Mouse (Mus musculus): ENCODE results near the gene Il13. TPM values are rescaled to one million over a fixed set of nuclear protein-coding genes. Genes with fewer than 3 reads are reported as not detected.

The Il13 gene
- total RNA-seq (2017) = 0.29 to 2.5 TPM in 2 of 3 replicates, not detected in the other

DNA sequence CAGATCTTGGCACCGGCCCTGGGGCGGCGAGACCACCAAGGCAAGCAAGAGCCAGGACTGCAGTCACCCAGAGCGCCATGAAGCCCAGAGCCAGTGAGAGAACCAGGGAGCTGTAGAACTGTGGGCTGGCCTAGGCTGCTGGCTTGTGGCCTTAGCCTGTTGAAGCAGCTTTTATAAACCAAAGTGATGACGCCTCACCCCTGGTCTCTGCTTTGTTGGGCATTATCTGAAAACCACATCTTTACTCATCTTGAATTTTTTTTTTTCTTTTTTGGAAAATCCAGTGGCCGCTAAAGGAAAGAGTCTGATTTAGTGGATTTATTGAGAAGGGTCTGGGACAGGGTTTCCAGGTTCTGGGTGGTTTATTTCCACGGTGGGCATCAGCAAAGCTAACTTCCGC is at the start of gene Il13:
TSS of gene Il13 (minus strand) at position 147 of the 400 bp plus-strand sequence.
- no peak for ATAC-seq (replicated peaks; ENCODE audit: insufficient number of reproducible peaks, low FRiP score, low TSS enrichment, poor library complexity, severe bottlenecking)

DNA sequence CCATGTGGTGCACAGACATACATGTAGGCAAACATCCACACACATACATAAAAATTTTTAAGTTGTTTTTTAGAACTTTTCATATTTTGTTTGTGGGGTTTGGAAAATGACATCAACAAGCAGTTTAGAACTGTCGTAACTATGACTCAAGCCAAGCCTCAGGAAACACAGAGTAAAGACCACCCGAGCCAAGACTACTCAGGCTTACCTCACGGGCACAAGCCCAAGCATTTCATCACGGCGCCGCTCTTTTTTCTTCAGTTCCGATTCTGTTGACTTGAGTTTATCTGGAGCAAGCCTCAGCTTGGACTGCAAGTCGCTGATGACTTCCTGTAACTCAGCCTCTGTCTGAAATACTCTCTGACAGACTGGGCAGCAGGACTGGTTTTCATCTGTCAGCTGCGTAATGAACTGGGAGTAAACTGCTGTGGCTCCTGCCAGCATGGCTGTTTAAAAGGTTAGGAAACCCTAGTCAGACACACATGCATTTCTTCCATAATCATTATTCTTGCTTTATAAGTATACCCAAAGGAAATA is 48.6 kb upstream of the Il13 start:
- ATAC-seq (replicated peaks; ENCODE audit: insufficient number of reproducible peaks, low FRiP score, low TSS enrichment, poor library complexity, severe bottlenecking) = no peak

DNA sequence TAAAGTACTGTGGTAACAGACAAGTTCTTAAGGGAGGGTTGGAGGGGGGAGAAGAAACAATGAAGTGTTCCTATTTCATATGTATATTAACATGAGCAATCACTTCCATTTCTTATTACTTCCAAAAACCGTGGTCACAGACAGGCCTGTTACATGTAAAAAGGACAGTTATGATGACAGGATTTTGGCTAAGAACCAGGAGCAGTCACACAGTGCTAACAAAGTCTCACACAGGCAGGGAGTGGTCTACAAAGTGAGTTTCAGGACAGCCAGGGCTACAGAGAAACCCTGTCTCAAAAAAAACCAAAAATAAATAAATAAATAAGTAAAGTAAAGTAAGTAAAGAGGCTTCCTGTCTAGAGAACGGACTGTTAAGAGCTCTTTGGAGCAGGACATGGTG is 47.7 kb upstream of the Il13 start:
- ATAC-seq (replicated peaks; ENCODE audit: insufficient number of reproducible peaks, low FRiP score, low TSS enrichment, poor library complexity, severe bottlenecking) = no peak

DNA sequence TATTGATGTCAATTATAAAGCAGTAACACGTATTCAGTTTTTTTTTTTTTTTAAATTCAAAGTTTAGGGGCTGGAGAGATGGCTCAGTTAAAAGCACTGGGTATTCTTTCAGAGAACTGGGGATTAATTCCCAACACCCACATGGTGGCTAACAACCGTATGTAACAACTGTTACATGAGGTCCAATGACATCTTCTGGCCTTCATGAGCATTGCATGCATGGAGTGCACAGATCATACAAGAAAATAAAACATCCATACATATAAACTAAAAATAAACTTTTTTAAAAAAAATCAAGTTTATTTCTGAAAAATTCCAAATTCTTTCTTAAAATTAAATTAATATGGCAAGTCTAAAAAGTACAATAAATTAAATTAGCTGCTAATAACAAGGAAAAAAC is 47.2 kb upstream of the Il13 start:
- ATAC-seq (replicated peaks; ENCODE audit: insufficient number of reproducible peaks, low FRiP score, low TSS enrichment, poor library complexity, severe bottlenecking) = no peak

DNA sequence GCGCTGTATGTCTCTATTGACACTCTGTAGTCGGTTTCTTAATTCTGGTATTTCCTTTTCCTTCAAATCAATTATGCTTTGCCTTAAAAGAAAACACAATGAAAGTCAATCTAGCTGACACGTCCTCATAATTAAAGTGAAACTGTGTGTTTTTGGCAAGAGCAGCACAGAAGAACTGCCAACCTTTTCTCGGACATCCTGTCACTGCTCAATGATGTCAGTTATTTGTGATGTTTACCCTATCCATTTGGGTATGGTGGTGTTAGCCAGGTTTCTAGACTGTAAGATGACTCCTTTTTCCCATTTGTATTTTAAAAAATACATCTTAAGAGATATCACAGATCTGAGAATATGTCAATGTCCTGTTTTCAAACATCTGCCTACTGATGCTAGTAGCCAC is 45.6 kb upstream of the Il13 start:
- ATAC-seq (replicated peaks; ENCODE audit: insufficient number of reproducible peaks, low FRiP score, low TSS enrichment, poor library complexity, severe bottlenecking) = no peak

DNA sequence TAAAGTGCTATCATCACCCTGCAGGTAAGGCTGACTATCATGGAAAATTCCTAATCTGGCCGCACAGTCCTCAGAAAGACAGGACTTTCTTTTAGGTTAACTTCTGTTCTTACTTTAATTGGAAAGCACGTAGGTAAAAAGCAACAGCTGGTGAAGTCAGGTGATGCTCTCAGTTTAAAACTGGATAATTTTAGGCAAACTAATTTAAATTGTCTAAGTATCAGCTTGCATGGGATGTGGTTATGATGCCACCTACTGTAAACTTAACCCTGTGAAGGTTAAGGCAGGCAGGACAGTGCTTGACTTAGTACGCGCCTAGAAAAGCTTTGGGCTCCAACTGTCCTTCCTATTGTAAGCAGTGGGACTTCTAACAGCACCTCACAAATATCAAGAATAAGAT is 36.9 kb upstream of the Il13 start:
- ATAC-seq (replicated peaks; ENCODE audit: insufficient number of reproducible peaks, low FRiP score, low TSS enrichment, poor library complexity, severe bottlenecking) = no peak

DNA sequence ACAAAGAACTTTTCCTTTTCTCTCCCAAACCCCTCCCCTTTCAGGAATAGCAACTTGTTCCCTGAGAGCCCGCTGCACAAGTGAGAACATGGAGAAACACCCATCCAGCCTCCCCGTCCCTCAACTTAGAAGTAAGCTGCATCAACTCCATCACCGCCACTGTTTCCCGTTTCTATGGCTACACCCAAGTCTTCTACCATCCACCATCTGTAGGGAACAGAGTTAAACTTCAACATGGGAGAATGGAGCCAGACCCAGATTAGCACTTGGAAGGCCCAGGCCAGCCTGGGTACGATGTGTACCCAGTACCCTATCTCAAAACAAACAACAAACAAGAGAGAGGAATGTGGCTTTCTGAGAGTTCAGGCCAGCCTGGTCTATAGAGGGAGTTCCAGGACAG is 29.6 kb upstream of the Il13 start:
- ATAC-seq (replicated peaks; ENCODE audit: insufficient number of reproducible peaks, low FRiP score, low TSS enrichment, poor library complexity, severe bottlenecking) = no peak

DNA sequence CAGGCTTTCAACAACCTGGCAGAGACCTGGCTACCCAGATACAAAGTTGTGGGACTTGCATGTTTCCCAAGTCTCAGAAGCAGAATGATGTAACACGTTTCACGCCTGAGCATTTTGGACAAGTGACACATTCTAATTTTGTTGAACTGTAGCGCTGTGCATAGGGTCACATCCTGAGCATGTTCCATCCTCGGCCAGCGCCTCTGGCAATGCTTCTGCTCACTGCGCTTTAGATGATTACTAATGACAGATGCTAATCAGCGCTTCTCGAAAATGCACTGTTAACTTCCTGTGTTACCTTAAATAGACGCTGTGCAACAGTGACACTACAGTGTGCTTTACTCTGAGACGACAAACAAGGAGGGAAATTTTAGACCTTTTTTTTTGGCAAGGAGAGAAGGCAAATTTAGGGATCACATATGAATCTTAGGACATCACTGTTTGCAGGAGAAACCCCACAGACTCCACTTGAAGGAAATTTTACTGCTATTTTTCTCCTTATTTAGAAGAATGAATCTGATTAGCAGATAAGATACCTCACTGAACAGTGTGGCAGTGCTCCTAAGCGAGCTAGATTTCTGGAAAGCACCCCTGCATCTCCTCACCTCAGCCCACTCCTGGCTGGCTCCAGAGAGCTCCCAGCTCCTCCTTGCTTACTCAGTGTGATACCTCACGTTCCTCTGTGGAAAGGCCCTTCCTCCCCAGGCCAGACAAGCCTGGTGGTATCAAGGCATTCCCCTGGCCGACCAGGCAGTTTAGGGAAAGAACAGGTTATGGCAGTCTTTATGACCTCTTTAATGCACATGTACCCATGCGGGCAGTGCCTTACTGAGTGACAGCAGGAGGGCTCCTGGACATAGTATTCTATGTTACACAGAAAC is 28.5 kb upstream of the Il13 start:
- 0 out of 2 replicates have a peak, but pooled peaks have one; percentile 43 for ATAC-seq (replicated peaks; ENCODE audit: insufficient number of reproducible peaks, low FRiP score, low TSS enrichment, poor library complexity, severe bottlenecking)

DNA sequence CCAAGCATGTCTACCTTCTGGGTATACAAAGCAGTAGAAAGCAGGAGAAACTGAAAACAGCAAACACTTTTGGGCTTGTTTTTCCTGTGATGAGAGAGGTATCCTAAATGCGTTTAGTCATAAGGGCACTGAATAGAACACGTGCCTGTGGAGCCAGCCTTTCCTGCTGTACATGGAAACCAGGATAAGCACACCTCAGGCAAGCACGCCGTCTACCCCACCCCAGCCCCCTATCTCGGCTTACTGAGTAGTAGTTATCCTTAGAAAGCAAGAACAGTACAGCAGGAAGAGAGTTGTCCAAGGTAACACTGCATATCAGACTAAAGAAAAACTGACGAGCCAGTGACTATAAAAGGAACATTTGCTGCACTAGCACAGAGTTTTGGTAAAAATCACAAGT is 23.3 kb upstream of the Il13 start:
- no peak for ATAC-seq (replicated peaks; ENCODE audit: insufficient number of reproducible peaks, low FRiP score, low TSS enrichment, poor library complexity, severe bottlenecking)

DNA sequence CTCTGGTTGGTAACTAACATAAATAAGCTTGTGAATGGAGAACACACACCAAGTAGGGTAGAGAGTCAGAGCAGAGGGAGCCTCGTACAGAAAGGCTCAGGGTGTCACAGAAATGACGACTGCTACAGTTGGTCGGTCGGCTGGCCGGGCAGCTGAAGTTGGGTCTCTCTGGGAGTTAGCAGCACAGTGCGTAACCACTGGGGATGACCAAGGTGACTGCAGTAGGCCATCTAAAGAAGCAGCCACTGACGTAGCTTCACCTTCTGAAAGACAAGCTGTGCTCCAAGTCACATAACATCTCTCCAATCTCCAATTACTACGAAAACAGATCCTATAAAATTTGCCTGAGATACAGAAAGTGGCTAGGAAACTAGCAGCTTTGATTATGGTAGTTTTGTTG is 22.9 kb upstream of the Il13 start:
- no peak for ATAC-seq (replicated peaks; ENCODE audit: insufficient number of reproducible peaks, low FRiP score, low TSS enrichment, poor library complexity, severe bottlenecking)

DNA sequence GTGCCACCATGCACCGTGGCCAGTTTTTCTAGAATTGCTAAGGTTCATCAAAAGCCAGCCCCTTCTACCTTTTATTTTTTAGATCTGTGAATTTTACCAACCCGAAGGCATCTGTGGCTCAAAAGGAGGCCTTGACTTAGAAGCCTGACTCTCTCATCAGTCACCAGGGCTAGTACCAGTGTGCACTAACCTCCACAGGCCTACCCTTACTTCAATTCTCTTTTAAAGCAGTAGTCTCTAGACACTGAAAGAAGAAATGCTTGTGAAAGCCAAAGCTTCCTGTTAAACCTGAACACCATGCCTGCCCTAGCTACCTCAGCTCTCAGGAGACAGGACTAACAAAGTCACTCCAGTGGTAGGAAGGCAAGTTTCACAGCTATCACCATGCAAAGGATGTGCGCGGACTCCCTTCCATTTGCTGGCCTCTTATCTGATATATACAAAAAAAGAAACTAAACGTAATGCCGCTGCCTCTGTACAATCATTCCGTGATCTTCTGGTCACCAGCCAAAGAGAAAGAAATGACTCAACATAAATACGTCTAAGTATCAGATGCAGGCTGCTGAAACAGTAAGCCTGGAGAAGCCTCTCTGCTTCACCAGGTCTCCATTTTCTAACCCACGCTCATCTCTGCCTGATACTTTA is 22.2 kb upstream of the Il13 start:
- no peak for ATAC-seq (replicated peaks; ENCODE audit: insufficient number of reproducible peaks, low FRiP score, low TSS enrichment, poor library complexity, severe bottlenecking)

DNA sequence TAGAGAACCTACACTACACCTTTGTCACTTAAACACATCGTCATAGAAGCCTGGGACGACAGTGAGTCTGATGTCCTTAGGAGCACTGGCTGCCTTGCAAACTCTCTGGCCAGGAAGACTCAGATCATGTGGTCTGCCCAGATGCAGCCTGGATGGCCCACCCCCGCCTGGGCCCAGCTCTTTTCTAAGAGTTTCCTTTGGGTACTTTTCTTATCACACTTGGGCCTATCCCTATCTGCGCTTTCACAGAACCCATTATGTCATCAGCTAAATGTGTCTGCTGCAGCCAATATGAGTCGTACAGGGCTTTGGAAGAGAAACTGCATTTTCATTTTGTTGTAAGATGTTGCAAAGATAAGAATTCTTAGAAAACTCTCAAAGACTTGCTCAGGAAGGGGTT is 20.5 kb upstream of the Il13 start:
- ATAC-seq (replicated peaks; ENCODE audit: insufficient number of reproducible peaks, low FRiP score, low TSS enrichment, poor library complexity, severe bottlenecking) = no peak

DNA sequence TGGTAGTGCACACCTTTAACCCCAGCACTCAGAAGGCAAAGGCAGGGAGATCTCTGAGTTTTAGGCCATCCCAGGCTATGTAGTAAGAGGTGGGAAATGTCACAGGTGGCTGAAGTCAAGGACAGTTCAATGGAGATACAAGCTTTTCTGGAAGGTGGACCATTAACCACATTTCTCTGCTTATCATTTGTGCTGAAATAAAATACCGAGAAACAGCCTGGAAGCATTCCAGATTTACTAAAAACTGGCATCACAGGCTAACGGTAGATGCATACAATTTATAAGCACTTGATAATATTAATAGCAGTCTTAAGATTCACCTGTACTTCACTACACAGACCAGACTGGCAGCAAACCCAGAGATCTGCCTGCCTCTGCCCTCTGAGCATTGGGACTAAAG is 17.9 kb upstream of the Il13 start:
- no peak for ATAC-seq (replicated peaks; ENCODE audit: insufficient number of reproducible peaks, low FRiP score, low TSS enrichment, poor library complexity, severe bottlenecking)

DNA sequence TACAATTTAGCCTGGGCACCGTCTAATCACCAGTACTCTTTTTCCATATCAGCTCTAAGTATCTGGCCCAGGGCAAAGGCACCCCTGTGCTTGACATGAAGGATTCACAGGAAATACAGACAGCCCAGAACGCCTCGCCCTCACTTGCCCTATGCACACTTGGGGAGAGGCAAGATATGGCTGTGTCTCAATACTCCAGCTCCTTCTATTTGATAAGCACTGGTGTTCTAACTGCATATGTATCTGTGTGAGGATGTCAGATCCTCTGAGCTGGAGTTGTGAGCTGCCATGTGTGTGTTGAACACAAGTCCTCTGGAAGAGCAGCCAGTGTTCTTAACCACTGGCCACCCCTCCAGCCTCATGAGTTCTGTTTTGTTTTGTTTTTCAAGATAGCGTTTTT is 16.9 kb upstream of the Il13 start:
- no peak for ATAC-seq (replicated peaks; ENCODE audit: insufficient number of reproducible peaks, low FRiP score, low TSS enrichment, poor library complexity, severe bottlenecking)

DNA sequence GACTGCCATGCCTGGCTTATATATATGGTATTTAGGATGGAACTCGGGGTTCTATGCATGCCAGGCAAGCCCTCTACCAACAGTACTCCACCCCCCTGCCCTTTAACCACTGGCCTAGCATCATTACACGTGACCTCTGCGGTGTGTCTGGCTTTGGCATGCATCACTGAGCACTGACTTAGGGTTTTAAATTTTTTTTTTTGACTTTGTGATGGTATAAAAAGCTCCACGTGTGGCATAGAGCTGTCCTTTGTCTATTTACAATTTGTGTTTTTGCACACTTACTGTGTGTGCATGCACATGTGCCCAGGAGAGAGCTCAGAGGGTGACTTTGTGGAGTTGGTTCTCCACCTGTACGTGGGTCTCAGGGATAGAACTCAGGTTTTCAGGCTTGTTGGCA is 9.5 kb upstream of the Il13 start:
- ATAC-seq (replicated peaks; ENCODE audit: insufficient number of reproducible peaks, low FRiP score, low TSS enrichment, poor library complexity, severe bottlenecking) = no peak

DNA sequence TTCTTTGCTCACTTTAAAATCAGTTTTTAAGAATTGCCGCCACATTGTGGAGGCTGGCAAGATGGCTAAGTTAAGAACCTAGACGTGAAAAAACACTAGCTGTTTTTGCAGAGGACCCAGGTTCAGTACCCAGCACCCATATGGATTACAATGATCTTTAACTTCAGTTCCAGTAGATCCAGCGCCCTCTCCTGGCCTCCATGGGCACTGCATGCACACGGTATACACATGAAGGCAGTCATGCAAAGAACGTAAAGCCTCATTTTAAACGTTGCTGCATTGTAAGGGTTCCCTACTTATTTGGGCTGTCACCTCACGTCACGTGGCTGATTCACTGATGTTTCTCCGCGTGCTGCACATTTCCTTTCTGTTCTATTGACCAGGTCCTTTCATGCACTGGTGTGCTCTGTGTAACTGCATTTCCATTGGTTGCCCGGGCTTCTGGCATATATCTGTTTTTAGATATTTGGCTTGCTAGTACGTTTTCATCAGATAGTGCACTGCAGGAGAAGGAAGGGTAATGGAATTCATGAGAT is 8.3 kb upstream of the Il13 start:
- no peak for ATAC-seq (replicated peaks; ENCODE audit: insufficient number of reproducible peaks, low FRiP score, low TSS enrichment, poor library complexity, severe bottlenecking)

DNA sequence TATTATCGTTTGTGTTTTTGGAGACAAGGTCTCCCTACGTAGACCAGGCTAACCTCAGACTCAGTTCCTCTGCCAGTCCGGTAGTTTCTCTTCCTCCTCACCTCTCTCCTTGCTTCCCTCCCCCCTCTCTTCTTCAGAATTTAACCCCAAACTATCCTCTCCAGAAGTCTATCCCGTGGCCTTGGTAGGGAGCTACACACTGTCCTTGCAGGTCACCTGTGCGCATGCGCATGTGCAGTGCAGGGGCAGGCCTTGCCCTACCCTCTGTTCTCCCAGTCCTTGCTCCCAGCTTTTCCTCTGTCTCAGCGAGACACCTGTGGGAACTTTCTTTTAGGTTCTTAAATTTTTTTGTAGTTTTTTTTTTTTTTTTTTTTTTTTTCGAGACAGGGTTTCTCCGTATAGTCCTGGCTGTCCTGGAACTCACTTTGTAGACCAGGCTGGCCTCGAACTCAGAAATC is 3.3 kb upstream of the Il13 start:
- no peak for ATAC-seq (replicated peaks; ENCODE audit: insufficient number of reproducible peaks, low FRiP score, low TSS enrichment, poor library complexity, severe bottlenecking)

DNA sequence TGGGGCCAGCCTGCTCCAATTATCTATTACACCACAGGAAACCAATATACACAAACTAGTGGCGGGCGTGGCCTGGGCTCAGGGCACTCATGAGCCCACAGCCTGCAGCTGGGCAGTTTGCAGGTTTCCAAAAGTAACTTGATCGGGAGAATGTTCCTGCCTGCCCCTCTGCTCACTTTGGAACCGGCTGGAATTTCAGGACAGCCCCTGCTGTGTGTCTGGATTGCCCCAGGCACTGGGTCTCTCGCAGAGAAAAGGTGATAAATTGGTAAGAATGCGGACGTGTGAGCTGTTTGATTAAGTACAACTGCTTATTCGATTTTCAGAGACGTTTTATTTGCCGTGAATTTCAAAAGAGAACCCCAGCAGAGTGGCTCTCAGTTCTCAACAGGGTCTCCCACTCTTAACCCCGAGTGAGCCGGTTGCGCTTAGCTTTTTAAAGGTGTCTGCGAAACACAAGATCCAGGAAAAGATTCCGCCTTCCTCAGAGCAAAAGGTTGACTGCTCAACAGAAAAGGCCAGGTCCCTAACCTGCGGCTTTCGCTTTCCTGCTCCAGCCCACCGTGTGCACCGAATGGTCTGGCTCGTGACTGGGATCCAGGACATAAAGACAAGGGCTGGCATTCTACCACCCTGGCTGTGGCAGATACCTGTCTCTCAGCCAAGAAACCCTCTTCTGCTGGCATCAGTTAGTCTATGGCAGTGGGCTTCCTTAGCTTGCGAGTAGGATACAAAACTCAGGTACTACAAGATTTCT is 2.7 kb upstream of the Il13 start:
- ATAC-seq (replicated peaks; ENCODE audit: insufficient number of reproducible peaks, low FRiP score, low TSS enrichment, poor library complexity, severe bottlenecking) = no peak

DNA sequence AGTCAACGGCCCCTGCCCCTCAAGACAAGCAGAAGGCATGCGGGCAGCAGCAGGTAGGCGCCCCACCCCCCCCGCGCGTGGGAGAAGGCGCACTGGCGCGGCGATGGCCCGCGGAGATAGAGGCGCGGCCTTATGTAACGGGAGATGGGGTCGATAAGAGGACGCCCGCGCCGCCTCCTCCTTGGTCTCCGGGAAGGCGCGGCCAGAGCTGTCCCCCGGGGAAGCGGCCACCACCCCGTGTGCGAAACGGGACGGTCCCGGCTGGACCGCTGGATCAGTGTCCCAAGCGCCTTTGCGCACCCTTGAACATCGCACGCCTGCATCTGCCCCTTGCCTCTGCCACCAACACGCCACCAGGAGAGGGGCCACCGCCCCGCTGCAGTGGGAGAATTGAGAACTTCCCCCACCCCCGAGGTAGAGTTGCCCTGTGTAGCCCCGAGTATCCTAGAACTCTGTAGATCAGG is 1.7 kb upstream of the Il13 start:
- no peak for ATAC-seq (replicated peaks; ENCODE audit: insufficient number of reproducible peaks, low FRiP score, low TSS enrichment, poor library complexity, severe bottlenecking)

All from monocyte, adult 5-6 weeks (primary cell).